Mouse (Mus musculus): Measurements from ENCODE around the gene Slc7a14. TPM values are rescaled to one million over a fixed set of nuclear protein-coding genes. Genes with fewer than 3 reads are reported as not detected.

Slc7a14 gene
- polyA plus RNA-seq, 1 experiment from 2014 or later, result 0.09 TPM

DNA sequence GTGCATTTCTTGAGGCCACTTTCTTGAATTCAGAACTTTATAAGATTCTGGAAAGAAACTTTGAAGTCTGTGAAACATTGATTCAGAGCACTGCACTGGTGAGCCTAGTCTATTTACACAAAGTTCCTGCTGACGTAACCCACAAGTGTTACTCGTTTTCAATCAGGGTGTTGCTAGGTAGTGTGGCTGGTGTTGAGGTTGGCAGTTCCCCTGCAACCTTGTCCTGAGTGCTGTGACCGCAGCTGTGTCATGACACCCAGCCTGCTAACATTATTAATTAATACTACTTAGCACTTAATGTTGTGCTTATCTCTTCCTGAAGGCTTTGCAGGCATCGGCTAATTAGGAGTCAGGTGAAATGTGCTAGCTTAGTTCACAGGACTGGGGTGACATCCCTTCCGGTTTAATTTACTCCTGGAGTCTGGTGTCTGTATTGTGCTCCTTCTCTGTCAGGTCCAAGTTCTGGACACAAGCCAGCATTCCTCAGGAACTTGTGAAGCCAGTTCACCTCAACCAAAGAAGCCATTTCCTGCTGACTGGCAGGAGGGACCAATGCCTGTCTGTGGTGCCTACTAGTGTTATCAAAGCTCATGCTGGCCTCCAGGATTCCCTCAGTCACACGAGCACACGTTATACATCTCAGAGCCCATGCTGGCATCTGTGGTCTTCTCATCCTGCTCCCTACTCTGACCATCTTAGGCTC is 50.5 kb downstream of the Slc7a14 start:
- Histone ChIP-seq H3K4me2 (no peak overlapping the region), H3K4me3 (no peak overlapping the region), H3K9me3 (no peaks in the 10 kb centered on the region), H3K27ac (no peak overlapping the region), H3K4me1 (peaks cover 13% of the 10 kb centered on the region; the same call in 1 of the 2 replicates), H3K9ac (no peak overlapping the region), H3K27me3 (no peaks in the 10 kb centered on the region), H3K36me3 (no peaks in the 10 kb centered on the region)
- no peak for ATAC-seq (ENCODE audit: insufficient number of reproducible peaks, low FRiP score, low TSS enrichment, low read depth)
- WGBS, result 53% methylated on average over 7 of the region's 7 CpGs

- Histone ChIP-seq H3K4me2 (no peak overlapping the region), H3K36me3 (no peaks in the 10 kb centered on the region), H3K27me3 (no peaks in the 10 kb centered on the region), H3K27ac (no peak overlapping the region), H3K9ac (no peak overlapping the region), H3K4me1 (no peaks in the 10 kb centered on the region), H3K4me3 (no peak overlapping the region), H3K9me3 (no peaks in the 10 kb centered on the region)
- 61% methylated on average over 7 of the region's 7 CpGs for WGBS
- ATAC-seq (ENCODE audit: insufficient number of reproducible peaks, low FRiP score, low TSS enrichment, low read depth), result 0 out of 2 replicates have a peak, but pooled peaks have one; percentile 63
Observed at GRCm38 (mm10) chr3:31254427-31254826, 55.8 kb downstream of the Slc7a14 start.

- Histone ChIP-seq H3K9ac (no peak overlapping the region), H3K4me2 (no peak overlapping the region), H3K4me1 (no peaks in the 10 kb centered on the region), H3K4me3 (no peak overlapping the region), H3K27me3 (no peaks in the 10 kb centered on the region), H3K36me3 (no peaks in the 10 kb centered on the region), H3K9me3 (no peaks in the 10 kb centered on the region), H3K27ac (no peak overlapping the region)
- WGBS, result 86% methylated on average over 9 of the region's 9 CpGs
- no peak for ATAC-seq (ENCODE audit: insufficient number of reproducible peaks, low FRiP score, low TSS enrichment, low read depth)
Observed at GRCm38 (mm10) chr3:31253862-31254261, 56.3 kb downstream of the Slc7a14 start.

GRCm38 (mm10) chr3:31252566-31252965 is 57.6 kb downstream of the Slc7a14 start:
- Histone ChIP-seq H3K4me2 (no peak overlapping the region), H3K4me3 (no peak overlapping the region), H3K27ac (no peak overlapping the region), H3K27me3 (no peaks in the 10 kb centered on the region), H3K9me3 (no peaks in the 10 kb centered on the region), H3K9ac (no peak overlapping the region), H3K36me3 (no peaks in the 10 kb centered on the region), H3K4me1 (no peaks in the 10 kb centered on the region)
- no peak for ATAC-seq (ENCODE audit: insufficient number of reproducible peaks, low FRiP score, low TSS enrichment, low read depth)
- WGBS, result 58% methylated on average over 3 of the region's 3 CpGs

- Histone ChIP-seq H3K4me2 (no peak overlapping the region), H3K4me1 (no peaks in the 10 kb centered on the region), H3K9me3 (no peaks in the 10 kb centered on the region), H3K27ac (no peak overlapping the region), H3K36me3 (no peaks in the 10 kb centered on the region), H3K27me3 (no peaks in the 10 kb centered on the region), H3K9ac (no peak overlapping the region), H3K4me3 (no peak overlapping the region)
- 64% methylated on average over 1 of the region's 1 CpGs for WGBS
- no peak for ATAC-seq (ENCODE audit: insufficient number of reproducible peaks, low FRiP score, low TSS enrichment, low read depth)
Observed at GRCm38 (mm10) chr3:31243478-31243877, 66.7 kb downstream of the Slc7a14 start.

DNA sequence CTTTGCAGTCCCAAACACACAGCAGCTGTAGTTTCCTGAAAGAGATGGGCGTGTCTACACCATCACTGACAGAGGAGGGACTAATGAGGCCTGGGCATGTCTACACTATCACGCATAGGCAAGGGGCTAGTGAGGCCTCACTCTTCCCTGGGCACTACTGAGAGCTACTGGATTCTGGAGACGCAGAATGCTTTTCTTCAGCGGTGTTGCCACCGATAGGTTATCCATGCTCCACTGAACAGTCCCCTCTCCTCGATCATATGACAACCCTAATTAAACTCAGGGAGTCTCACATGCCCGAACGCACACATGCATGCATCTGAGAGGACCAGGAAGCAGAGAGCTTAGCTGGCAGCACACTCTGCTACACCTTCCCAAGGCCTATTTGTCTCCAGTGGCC is 69.3 kb downstream of the Slc7a14 start:
- H3K4me2 ChIP-seq, result no peak overlapping the region
- H3K9me3 ChIP-seq, result no peaks in the 10 kb centered on the region
- no peaks in the 10 kb centered on the region for H3K27me3 ChIP-seq
- H3K4me1 ChIP-seq, result no peaks in the 10 kb centered on the region
- H3K27ac ChIP-seq, result no peak overlapping the region
- no peaks in the 10 kb centered on the region for H3K36me3 ChIP-seq
- no peak overlapping the region for H3K9ac ChIP-seq
- H3K4me3 ChIP-seq, result no peak overlapping the region
- no peak for ATAC-seq (ENCODE audit: insufficient number of reproducible peaks, low FRiP score, low TSS enrichment, low read depth)
- 85% methylated on average over 8 of the region's 8 CpGs for WGBS

DNA sequence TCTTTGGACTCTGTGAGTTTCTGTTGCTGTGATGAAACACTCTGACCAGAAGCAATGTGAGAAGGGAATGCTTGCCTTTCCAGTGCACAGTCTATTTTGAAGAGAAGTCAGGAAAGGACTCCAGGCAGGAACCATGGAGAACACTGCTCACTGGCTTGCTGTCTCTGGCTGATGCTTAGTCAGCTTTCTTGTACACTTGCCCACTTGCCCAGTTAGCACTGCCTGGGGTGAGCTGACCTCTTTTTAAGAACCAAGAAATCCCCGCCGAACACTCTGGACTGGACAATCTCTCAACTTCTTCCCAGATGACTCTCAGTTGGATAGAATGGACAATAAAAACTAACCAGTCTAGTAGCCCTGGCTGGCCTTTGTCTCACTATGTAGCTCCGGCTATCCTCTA is 70.5 kb downstream of the Slc7a14 start:
- 95% methylated on average over 3 of the region's 3 CpGs for WGBS
- no peaks in the 10 kb centered on the region for H3K36me3 ChIP-seq
- no peak overlapping the region for H3K4me2 ChIP-seq
- H3K4me3 ChIP-seq, result no peak overlapping the region
- H3K27me3 ChIP-seq, result no peaks in the 10 kb centered on the region
- ATAC-seq (ENCODE audit: insufficient number of reproducible peaks, low FRiP score, low TSS enrichment, low read depth), result no peak
- H3K4me1 ChIP-seq, result no peaks in the 10 kb centered on the region
- H3K27ac ChIP-seq, result no peak overlapping the region
- no peaks in the 10 kb centered on the region for H3K9me3 ChIP-seq
- H3K9ac ChIP-seq, result no peak overlapping the region

GRCm38 (mm10) chr3:31237936-31238335 is 72.2 kb downstream of the Slc7a14 start:
- no peak overlapping the region for H3K27ac ChIP-seq

DNA sequence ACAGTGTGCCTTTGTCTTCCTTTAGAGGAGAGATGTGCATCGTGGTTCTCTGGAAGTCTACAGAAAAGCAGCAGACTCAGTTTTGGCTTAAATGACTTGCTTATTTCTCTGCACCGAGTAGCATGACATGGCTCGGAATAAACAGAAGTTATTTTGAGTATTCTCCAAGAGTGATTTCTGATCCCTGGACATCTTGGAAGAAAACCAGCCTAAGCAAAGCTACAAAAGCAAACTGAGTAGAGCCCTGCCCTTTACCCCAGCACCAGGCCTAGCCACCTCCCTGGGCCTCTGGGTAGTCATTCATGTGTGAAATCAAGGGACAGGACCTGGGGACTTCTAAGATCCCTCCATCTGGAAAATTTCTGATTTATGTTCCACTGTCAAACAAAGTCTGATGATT is 74.0 kb downstream of the Slc7a14 start:
- no peak overlapping the region for H3K9ac ChIP-seq
- H3K9me3 ChIP-seq, result no peaks in the 10 kb centered on the region
- no peak overlapping the region for H3K4me3 ChIP-seq
- H3K27me3 ChIP-seq, result no peaks in the 10 kb centered on the region
- no peak for ATAC-seq (ENCODE audit: insufficient number of reproducible peaks, low FRiP score, low TSS enrichment, low read depth)
- no peak overlapping the region for H3K4me2 ChIP-seq
- no peaks in the 10 kb centered on the region for H3K36me3 ChIP-seq
- no peaks in the 10 kb centered on the region for H3K4me1 ChIP-seq
- WGBS, result 77% methylated on average over 3 of the region's 3 CpGs
- no peak overlapping the region for H3K27ac ChIP-seq

More at GRCm38 (mm10) chr3:31237936-31238335, 72.2 kb downstream of the Slc7a14 start:
- no peaks in the 10 kb centered on the region for H3K9me3 ChIP-seq
- H3K4me3 ChIP-seq, result no peak overlapping the region
- no peaks in the 10 kb centered on the region for H3K36me3 ChIP-seq
- no peak for ATAC-seq (ENCODE audit: insufficient number of reproducible peaks, low FRiP score, low TSS enrichment, low read depth)
- no peak overlapping the region for H3K4me2 ChIP-seq
- H3K27me3 ChIP-seq, result no peaks in the 10 kb centered on the region
- WGBS, result 37% methylated on average over 3 of the region's 3 CpGs
- H3K4me1 ChIP-seq, result no peaks in the 10 kb centered on the region
- H3K9ac ChIP-seq, result no peak overlapping the region

GRCm38 (mm10) chr3:31234356-31234755 is 75.8 kb downstream of the Slc7a14 start:
- Histone ChIP-seq H3K4me2 (no peak overlapping the region), H3K9me3 (no peaks in the 10 kb centered on the region), H3K4me3 (no peak overlapping the region), H3K27ac (no peak overlapping the region), H3K4me1 (no peaks in the 10 kb centered on the region), H3K9ac (no peak overlapping the region), H3K27me3 (no peaks in the 10 kb centered on the region), H3K36me3 (no peaks in the 10 kb centered on the region)
- WGBS, result 65% methylated on average over 7 of the region's 7 CpGs
- ATAC-seq (ENCODE audit: insufficient number of reproducible peaks, low FRiP score, low TSS enrichment, low read depth), result no peak

GRCm38 (mm10) chr3:31233746-31234312 is 76.3 kb downstream of the Slc7a14 start:
- H3K27me3 ChIP-seq, result no peaks in the 10 kb centered on the region
- ATAC-seq (ENCODE audit: insufficient number of reproducible peaks, low FRiP score, low TSS enrichment, low read depth), result no peak
- H3K9ac ChIP-seq, result no peak overlapping the region
- WGBS, result 68% methylated on average over 2 of the region's 2 CpGs
- H3K4me3 ChIP-seq, result no peak overlapping the region
- H3K4me2 ChIP-seq, result no peak overlapping the region
- H3K9me3 ChIP-seq, result no peaks in the 10 kb centered on the region
- no peak overlapping the region for H3K27ac ChIP-seq
- H3K4me1 ChIP-seq, result no peaks in the 10 kb centered on the region
- H3K36me3 ChIP-seq, result no peaks in the 10 kb centered on the region

- no peak overlapping the region for H3K9ac ChIP-seq
- no peaks in the 10 kb centered on the region for H3K36me3 ChIP-seq
- H3K4me2 ChIP-seq, result no peak overlapping the region
- H3K4me1 ChIP-seq, result no peaks in the 10 kb centered on the region
- H3K27me3 ChIP-seq, result no peaks in the 10 kb centered on the region
- no peaks in the 10 kb centered on the region for H3K9me3 ChIP-seq
- no peak for ATAC-seq (ENCODE audit: insufficient number of reproducible peaks, low FRiP score, low TSS enrichment, low read depth)
- H3K27ac ChIP-seq, result no peak overlapping the region
- no peak overlapping the region for H3K4me3 ChIP-seq
- WGBS, result 77% methylated on average over 5 of the region's 5 CpGs
Observed at GRCm38 (mm10) chr3:31229281-31229680, 80.9 kb downstream of the Slc7a14 start.
